Mouse (Mus musculus): Measurements from ENCODE around the gene Exoc7. TPM values are rescaled to one million over a fixed set of nuclear protein-coding genes. Genes with fewer than 3 reads are reported as not detected.

Gene Exoc7
- total RNA-seq, 2 experiments from 2014 or later = 84.6 to 97.9 TPM

DNA sequence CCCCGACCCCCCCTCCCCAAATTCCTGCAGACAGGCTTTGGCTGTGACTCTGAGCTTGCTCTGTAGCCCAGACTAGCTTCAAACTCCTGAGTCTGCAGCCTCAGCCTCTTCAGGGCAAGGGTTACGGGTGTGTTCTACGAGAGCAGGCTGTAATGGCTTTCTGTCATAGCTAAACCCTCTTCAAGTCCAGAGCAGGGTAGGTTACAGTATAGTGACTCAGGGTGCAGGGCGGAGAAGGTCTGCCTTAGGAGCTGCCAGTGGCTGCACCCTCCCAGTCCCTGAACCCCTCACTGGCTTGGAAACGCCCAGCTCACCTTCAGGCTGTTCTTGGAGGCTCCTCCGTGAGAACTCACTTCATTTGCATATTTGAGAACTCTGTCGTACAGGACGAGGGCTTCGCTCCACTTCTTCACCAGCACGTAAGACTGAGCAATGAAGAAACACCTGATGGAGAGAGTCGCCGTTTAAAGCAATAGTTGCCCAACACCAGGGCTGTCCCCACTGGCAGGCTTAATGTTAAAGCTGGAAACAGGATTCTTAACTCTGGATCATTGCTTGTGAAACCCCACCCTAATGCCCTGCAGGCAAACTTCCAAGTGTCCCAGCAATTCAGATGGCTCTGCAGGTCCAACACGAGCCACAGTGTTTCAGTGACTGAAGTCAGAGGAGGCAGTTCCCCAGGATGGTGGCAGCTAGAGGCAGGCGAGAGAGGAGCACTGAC, 59.4 kb downstream of the Exoc7 start:
- no peak for DNase-seq (ENCODE audit: low spot score in 2 of 2)

DNA sequence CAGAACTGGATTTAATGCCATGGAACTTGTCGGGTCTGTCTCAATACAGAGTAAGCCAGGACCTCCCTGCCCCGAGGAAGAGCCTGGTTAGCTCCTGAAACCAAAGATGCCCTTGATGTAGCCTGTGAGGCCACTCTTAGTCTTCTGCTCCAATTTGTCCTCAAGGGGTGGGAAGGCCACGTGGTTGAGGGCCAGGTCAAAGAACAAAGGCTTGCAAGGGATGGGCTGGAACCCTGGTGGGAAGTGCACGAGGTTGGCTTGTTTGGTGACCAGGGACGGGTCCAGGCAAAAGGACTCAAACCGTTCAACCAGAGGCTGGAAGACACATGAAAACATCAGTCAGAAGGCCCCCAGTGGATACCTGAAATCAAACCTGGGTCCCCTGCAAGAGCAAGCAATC, 61.4 kb downstream of the Exoc7 start:
- DNase-seq (ENCODE audit: low spot score in 2 of 2) = no peak

DNA sequence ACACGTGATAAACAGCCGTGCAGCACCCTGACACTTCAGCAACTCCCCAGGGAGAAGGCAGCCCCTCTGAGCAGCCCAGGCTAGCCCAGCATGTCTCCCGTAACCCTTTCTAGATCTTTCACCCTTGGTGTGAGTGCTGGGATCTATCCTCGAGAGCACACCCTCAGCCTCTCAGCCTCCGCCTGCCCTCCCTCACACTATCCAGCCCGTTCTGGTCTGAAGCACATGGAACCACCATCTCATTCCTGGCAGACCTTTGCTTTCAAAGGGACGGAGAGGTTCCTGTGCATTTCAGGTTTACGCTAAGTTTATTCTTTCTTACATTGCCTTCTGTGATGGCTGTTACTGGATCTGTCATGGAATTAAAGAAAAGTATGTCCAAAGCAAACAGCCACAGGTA, 62.5 kb downstream of the Exoc7 start:
- no peak for DNase-seq (ENCODE audit: low spot score in 2 of 2)

DNA sequence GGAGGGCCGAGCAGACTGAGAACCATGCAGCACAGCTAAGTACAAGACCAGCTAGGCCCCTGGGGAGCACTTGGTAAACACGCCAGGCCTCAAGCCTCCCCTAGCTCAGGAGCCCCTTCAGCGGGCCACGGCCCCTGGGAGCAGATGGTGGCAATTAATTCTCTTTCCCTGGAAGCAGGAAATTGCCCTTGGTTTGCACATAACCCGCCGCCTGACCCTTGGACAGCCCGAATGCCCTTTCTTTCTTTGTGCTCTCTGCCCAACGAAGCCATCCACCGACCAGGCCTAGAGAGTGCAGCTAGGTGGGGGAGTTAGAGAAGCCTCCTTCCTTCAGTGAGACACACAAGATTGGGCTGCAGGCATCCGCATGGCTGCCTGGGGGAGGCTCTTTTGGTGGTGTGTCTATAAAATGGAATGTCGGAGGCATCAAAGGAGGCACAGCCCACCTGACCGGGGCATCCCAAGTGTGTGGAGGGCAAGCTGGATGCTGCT, 65.2 kb downstream of the Exoc7 start:
- no peak for DNase-seq (ENCODE audit: low spot score in 2 of 2)

DNA sequence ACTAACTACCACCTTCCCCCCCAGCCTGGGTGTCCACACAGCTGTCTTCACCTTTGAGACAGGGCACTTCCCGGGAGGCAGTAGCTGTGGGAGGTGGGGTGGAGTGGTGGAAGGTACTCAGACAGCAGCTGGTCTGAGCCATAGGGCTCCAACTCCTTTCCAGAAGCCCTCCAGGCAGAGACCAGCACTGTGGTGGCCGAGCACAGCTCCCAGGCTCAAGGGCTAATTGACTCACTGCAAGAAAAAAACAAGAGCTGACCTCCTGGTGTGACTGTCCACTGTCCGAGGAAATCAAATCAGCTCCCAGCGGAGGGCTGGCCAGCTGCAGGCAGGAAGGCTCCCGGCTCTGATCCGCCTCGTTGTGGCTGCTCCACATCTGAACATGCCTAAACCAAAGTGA, 67.2 kb downstream of the Exoc7 start:
- DNase-seq (ENCODE audit: low spot score in 2 of 2) = no peak

Other genes starting within 250 kb of the Exoc7 start
- 1 to 10 TPM; 1.3 TPM for gene Unc13d, start 229.3 kb downstream of the Exoc7 start, total RNA-seq (2021)
- 100 to 1,000 TPM; 199 to 238 TPM for gene Wbp2, start 220.2 kb downstream of the Exoc7 start, total RNA-seq (2021)
- 1 to 10 TPM; 6.4 to 7.2 TPM for gene Trim47, start 180.0 kb downstream of the Exoc7 start, total RNA-seq (2021)
- 1 to 10 TPM; 5.3 to 5.5 TPM for gene Trim65, start 176.1 kb downstream of the Exoc7 start, total RNA-seq (2021)
- gene Mrpl38, start 168.4 kb downstream of the Exoc7 start, total RNA-seq (2021) = 10 to 100 TPM; 55.6 to 64.8 TPM
- gene Fbf1, start 139.1 kb downstream of the Exoc7 start, total RNA-seq (2021) = 10 to 100 TPM; 84.7 to 94.9 TPM
- 10 to 100 TPM; 39.0 to 46.2 TPM for gene Ten1, start 108.4 kb downstream of the Exoc7 start, total RNA-seq (2021)
- 100 to 1,000 TPM; 112 to 116 TPM for gene Acox1, start 108.2 kb downstream of the Exoc7 start, total RNA-seq (2021)
- under 1 TPM; 0.57 to 0.65 TPM for gene Evpl, start 69.2 kb downstream of the Exoc7 start, total RNA-seq (2021)
- 10 to 100 TPM; 50.5 to 51.9 TPM for gene Srp68, start 33.0 kb downstream of the Exoc7 start, total RNA-seq (2021)
- not detected for gene Galr2, start 26.3 kb downstream of the Exoc7 start, total RNA-seq (2021)
- 10 to 100 TPM in 1 of 2 experiments, 1 to 10 TPM in 1; 9.5 to 10.4 TPM for gene Foxj1, start 28.2 kb upstream of the Exoc7 start, total RNA-seq (2021)
- 100 to 1,000 TPM; 184 to 186 TPM for gene Rnf157, start 105.8 kb upstream of the Exoc7 start, total RNA-seq (2021)
- 10 to 100 TPM; 35.7 to 46.1 TPM for gene Ubald2, start 126.9 kb upstream of the Exoc7 start, total RNA-seq (2021)
- gene Qrich2, start 159.0 kb upstream of the Exoc7 start, total RNA-seq (2021) = under 1 TPM in 1 of 2 experiments, not detected in 1; 0.18 TPM
- 10 to 100 TPM; 89.8 to 90.7 TPM for gene Prpsap1, start 187.0 kb upstream of the Exoc7 start, total RNA-seq (2021)
- gene Sphk1, start 223.7 kb upstream of the Exoc7 start, total RNA-seq (2021) = 1 to 10 TPM; 1.7 to 2.1 TPM